Mouse (Mus musculus) liver, adult 2 months (tissue): ENCODE results near the gene Slc35b1.

ENCODE experiments used
- CTCF ChIP-seq: fragments of 200-500 bp; IDR thresholded peaks from 2 replicates; pipeline ENCODE4 v1.5.1; 2011; ENCODE audit warnings: low read depth, low read length, control low read depth
- POLR2A ChIP-seq: fragments of 200-500 bp; IDR thresholded peaks from 2 replicates; pipeline ENCODE4 v1.6.1; 2011; ENCODE audit warnings: low read length, control low read depth; ENCODE audit not compliant: insufficient read depth; ENCODE audit errors: extremely low read depth

DNA sequence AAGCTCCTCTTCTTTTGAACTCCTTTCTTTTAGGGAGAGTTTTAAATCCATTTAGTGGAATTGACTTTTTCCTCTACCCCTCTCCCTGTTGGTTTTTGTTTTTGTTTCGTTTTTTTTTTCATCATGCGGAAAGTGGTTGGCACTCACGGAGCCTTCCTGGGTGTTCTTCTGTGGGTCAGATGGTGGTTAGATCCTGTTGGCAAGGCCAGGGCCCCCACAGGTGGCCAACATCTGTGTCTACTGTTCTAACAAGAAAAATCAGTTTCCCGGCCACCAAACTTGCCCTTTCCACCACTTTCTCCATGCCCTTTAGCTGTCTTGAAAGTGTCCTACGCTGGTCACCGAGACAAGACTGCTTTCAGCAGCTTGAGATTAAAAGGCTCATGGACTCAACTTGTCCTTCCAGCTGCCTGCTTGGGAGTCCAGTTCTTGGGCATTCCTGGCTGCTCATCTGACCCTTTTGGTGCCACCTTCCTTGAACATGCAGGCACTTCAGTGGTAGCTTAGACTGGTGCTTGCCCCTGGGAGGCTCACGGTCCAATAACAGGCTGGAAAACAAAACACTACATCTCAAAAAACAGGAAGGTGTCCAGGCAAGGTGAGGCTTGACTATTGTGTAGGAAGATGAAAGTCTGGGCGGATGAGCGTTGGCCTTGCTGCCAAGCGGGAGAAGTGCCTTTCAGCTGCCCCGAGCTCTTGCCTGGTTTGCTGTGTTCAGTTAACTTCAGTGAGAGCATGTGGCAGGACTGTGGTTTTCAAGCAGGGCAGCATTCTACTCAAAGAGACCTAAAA is 8.4 kb downstream of the Slc35b1 start:
- no peak for TF ChIP-seq CTCF
- TF ChIP-seq POLR2A = no peak
